Mouse (Mus musculus): Measurements from ENCODE around the gene Art3.
A peak's percentile ranks its signal among the peaks of the same experiment; 100 is the strongest.
"Not testable (repeated sequence)": the region's sequence is repeated elsewhere in the genome, so short reads cannot be mapped to it uniquely, and the experiment has no call there.

Gene Art3

GRCm38 (mm10) chr5:92336743-92337142, 5.1 kb downstream of the Art3 start:
- DNase-seq (ENCODE audit: low spot score), result no peak

GRCm38 (mm10) chr5:92340606-92341005, 9.0 kb downstream of the Art3 start:
- no peak for DNase-seq (ENCODE audit: low spot score)

- DNase-seq (ENCODE audit: low spot score), result no peak
Observed at GRCm38 (mm10) chr5:92345006-92345405, 13.4 kb downstream of the Art3 start.

DNA sequence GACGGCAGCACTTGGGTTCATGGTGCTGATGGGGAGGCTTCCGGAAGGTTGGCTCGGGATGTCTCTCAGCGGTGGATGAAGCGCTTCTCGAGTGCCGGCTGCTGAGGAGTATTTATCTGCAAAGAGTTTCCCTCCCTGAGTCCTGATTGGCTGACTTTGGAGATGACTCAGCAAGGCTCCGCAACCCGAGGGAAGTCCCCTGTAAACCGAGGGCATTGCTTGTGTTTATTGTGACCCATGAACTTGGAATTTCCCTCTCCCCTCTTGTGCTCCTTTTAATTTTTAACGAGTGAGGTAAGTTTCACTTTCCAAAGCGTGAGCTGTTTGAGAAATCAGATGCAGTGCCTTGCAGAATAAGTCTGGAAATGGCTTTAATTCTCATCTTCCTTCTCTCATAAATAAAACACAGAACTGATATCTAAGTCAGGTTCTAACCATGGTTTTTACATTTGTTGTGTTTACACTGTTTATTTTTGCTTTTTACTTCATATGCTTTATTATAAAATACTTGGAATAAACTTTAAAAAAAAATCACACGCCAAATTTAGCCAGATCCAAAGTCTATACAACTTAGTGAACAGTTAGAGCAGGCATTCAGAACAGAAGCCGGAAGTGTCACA, 17.3 kb downstream of the Art3 start, which contains the start of gene Cxcl10:
Cxcl10 (minus strand) TSS at position 96 of the 620 bp plus-strand sequence.
- DNase-seq (ENCODE audit: low spot score), result peak; percentile 72

- no peak for DNase-seq (ENCODE audit: low spot score)
Observed at GRCm38 (mm10) chr5:92349731-92350130, 18.1 kb downstream of the Art3 start.

DNA sequence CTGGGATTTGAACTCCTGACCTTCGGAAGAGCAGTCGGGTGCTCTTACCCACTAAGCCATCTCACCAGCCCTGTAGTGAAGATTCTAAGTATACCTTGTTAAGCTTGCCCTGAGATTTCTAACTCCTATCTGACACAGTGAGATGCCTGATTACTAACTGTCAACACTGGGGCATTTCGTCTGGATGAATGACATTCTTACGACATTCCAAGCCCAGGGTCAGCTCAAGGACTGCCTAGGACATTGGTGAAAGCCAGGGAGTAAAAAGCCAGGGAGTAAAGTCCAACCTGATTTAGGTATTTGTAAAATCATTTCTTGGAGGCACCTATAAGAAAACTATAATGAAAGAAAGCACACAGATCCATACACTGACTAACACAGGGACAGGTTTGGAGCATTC, 21.1 kb downstream of the Art3 start:
- DNase-seq (ENCODE audit: low spot score), result not testable (repeated sequence)

GRCm38 (mm10) chr5:92353517-92353916, 21.9 kb downstream of the Art3 start:
- DNase-seq (ENCODE audit: low spot score), result no peak

DNA sequence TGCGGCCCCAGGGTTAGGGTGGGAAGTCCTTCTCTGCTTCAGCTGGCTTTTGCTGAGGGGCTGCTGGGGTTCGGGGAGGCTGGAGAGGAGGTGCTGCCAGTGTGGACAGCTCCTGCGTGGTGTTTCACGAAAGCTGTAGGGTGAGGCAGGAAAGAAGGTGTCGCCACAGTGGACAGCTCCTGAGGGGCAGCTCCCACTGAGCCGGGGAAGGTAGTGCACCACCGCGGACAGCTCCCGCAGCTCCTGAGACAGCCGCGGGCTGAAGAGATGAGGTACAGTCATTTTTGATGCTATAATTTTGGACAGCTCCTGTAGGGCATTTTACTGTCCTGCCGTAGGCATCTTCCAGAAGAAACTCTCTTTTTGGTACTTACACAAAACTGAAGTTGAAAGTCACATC, 26.4 kb downstream of the Art3 start:
- DNase-seq (ENCODE audit: low spot score), result no peak

DNA sequence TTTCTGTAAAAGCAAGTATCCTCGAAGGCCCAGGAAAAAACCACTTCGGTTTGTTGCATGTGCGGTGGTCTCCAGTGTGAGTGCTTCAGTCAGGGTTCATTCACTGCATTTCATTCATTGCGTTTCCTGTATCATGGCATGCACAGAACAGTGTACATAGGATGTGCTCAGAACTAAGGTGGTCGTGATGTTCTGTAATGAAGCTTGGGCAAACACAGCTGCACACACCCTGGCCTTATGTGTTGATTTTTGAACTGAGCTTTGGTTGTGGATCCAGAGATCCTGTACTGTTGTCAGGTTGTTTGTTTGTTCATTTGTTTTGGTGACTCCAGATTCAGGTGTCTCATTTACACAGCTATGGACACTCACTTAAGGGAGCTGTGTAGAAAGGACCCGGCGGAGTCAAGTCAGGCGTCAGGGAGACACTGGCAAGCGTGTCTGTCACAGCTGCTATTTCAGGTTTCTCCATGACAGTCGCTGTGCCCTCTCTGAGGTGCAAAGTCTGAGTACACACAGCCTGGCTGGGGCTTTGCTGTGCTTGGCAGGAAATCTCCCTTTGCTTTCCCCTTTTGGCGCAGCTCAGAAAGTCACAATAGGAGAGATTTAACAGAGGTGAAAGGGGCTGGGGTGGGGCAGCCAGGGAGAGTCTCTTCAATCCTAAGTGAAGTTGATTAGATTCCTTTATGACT, 27.3 kb downstream of the Art3 start:
- no peak for DNase-seq (ENCODE audit: low spot score)

DNA sequence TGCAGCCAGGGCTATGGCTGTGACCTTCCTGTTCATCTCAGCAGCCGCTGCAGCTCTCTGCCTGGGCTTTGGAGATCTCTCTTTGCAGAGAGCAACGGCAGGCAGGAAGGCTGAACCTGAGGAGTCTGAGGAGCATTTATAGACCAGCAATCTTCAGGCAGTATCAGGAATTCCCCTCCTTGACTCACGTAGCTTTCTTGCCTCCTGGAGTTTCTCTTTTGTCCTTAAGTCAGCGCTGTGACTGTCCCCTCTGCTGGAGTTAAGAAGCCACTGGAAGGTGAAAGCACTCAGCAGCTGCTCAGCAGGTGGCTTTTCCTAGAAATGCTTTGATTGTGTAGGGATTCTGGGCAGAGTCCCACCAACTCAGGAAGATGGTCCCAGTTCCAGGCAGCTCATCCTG, 31.6 kb downstream of the Art3 start:
- DNase-seq (ENCODE audit: low spot score), result no peak

GRCm38 (mm10) chr5:92364011-92364410, 32.4 kb downstream of the Art3 start:
- no peak for DNase-seq (ENCODE audit: low spot score)

DNA sequence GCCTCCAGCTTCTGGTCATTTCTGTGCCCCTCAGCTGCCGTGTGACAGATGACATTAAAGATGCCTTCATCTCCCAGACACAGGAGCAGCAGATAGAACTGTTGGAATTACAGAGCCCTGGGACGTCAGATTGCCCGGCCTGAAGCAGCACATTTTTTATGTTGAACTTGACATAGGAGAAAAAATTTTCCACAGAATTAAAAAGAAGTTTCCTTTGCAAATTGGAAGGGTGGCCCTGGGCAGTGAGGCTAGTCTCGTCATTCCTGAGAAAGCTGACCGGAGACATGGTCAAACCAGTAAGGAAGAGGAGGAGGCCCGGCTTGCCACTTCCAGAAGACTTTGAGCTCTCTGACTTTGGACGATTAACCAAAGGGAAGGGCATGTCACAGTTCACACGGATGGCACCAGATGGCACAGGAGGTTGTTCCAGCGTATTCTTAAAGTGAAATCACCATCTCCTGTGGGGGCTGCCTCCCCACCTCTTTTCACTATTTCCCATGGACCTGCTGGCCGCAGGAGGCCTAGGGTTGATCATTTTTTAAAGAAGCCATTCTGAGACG, 33.6 kb downstream of the Art3 start:
- DNase-seq (ENCODE audit: low spot score), result no peak

GRCm38 (mm10) chr5:92366565-92366964, 34.9 kb downstream of the Art3 start:
- DNase-seq (ENCODE audit: low spot score), result no peak

DNA sequence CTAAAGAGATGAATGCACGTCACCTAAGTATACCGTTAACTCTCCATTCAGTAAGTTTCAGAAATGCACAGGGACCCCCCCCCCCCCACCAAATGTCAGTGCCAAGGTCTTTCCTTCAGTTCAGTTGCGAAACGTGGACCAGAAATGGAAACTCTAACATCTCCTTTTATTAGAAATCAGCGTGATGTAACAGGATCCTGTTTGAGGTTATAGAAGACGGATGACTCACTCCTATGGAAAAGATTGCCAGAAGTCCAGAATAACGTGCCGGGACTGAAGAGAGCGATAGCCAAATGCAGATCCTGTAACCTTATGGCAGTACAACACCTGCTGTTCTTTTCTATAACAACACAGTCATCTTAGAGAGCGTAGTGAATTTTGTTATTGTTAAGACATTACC, 36.8 kb downstream of the Art3 start:
- DNase-seq (ENCODE audit: low spot score), result no peak

GRCm38 (mm10) chr5:92369151-92369994, 37.7 kb downstream of the Art3 start:
- no peak for DNase-seq (ENCODE audit: low spot score)

- no peak for DNase-seq (ENCODE audit: low spot score)
Observed at GRCm38 (mm10) chr5:92370392-92370791, 38.8 kb downstream of the Art3 start.

DNA sequence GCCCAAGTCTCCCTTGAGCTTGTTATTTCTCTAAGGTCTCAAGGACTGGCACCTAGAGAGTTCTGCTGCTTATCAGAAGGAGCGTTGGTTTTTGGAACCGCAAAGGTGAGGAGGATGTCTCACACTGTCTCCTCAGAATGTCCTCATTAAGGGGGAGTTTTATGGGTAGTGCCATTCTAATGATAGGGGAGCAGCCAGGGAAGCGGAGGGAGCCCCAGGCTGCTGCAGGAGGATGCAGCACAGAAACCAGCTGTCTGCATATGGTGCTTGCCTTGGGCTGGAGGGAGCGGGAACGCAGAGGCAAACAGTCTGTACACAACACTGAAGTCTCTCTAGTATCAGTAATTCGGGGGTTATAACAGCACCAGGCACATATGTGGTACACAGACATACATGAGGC, 39.3 kb downstream of the Art3 start:
- no peak for DNase-seq (ENCODE audit: low spot score)

- no peak for DNase-seq (ENCODE audit: low spot score)
Observed at GRCm38 (mm10) chr5:92371361-92371976, 39.8 kb downstream of the Art3 start.

DNA sequence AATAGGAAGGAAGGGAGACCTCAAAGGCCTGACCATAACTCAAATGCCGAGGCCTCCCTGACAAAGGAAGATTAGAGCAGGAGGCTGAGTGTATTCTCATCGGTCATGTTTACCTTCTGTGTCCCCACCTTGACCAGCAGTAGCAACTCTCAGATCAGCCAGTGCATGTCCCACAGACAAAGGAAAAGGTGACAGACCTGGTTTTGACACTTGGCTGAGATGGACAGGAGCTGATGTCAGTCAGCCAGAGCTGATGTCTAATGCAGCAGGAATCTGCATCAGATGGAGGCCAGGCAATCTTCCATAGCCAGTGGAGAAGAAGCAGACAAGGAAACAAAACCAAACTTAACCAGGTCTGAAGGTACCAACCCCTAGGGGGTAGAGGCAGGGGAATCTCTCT, 41.0 kb downstream of the Art3 start:
- no peak for DNase-seq (ENCODE audit: low spot score)

DNA sequence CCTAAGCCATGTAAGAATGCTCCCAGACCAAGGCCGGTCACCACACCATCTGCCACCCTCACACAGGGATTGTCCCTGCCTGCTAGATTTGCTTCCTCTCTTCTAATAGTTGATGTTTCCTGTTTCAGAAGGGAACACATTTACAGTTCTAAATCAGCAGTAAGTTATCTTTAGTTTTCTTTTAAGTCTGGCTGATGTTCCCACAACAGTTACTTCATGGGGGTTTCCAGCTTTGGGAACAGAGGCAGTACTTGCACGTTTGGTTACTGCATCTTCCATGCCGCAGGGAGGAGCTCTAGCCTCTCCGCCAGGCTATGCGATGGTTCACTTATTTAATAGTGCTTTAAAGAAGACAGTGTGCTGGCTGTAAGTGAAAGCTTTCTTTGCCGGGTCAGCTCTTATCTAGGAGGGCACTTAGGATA, 43.1 kb downstream of the Art3 start:
- DNase-seq (ENCODE audit: low spot score), result no peak

GRCm38 (mm10) chr5:92375368-92375767, 43.7 kb downstream of the Art3 start:
- DNase-seq (ENCODE audit: low spot score), result no peak

DNA sequence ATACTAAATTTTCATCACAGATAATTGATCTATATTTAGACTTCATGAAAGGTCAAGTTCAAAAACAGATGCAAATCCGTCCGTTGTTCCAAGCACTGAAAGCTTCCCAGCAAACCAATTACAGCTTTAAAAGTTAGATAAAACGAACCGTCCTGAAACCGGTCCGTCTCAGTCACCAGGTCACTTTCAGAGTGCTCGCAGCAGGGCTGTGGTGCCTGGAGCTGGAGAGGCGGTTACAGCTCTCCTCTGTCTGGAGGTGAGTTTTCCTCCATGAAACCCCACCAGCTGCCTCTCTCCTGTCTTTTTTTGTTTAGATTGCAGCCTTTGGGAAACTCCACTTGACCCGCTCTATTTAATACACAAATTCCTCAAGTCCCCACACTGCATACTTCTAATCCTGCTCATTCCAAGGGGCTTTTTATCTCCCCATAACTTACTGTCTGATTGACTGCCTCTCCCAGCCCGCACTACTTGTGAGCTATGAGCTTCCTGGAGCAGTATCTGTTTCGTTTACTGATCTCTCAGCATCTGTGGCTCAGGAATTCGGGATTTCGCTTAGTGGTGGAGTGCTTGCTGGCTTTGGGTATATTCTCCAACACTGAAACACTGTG, 45.3 kb downstream of the Art3 start:
- DNase-seq (ENCODE audit: low spot score), result no peak
